In genomic region chr1:149533651-149534050, GRCm38 (mm10) we compare ENCODE assay signal across 24 mouse cellular contexts.
DNase-seq lines count a peak whose midpoint lies in the region; ATAC-seq and TF ChIP-seq lines count a peak whose summit lies in the region.
"Had no signal": no experiment of that assay in that cellular context is flagged by ENCODE, and none has a peak within 500 bp of the region (broad histone marks: within the 10 kb centered on the region; RNA-seq: fewer than 3 reads in every experiment).

No protein-coding gene starts in this region.

- no peaks in the 10 kb centered on the region for H3K4me1 ChIP-seq in forebrain, embryonic 11.5 days (replicated peaks; ENCODE audit: control insufficient read depth, insufficient read depth, low read length)
- H3K4me1 ChIP-seq in forebrain, embryonic 12.5 days: no peaks in the 10 kb centered on the region
- H3K4me1 ChIP-seq: embryonic facial prominence, embryonic 12.5 days; embryonic facial prominence, embryonic 15.5 days had no signal

- H3K27me3 ChIP-seq in forebrain, embryonic 11.5 days (ENCODE audit: control insufficient read depth, insufficient read depth, low read length): no peaks in the 10 kb centered on the region
- H3K27me3 ChIP-seq in forebrain, embryonic 12.5 days: no peaks in the 10 kb centered on the region
- H3K27me3 ChIP-seq: embryonic facial prominence, embryonic 12.5 days; embryonic facial prominence, embryonic 15.5 days; Patski had no signal

- no peak for DNase-seq in forebrain, embryonic 11.5 days (ENCODE audit: low spot score)
- peak; percentile 93 for DNase-seq in Muller cell, postnatal 12 days (ENCODE audit: inconsistent ontology term)
- DNase-seq in brain, embryonic 14.5 days (ENCODE audit: low read depth): peak; percentile 31
- peak; percentile 27 for DNase-seq in retina, postnatal 1 day
- no peak for DNase-seq in heart, adult 18-20 months
- DNase-seq in layer of hippocampus, adult 8-10 months (ENCODE audit: low spot score in 2 of 2): no peak
- DNase-seq: adrenal gland, adult 8-10 months; adrenal gland, postnatal 14 days; adrenal gland, postnatal 36 days; cerebellum, adult 11 months; cerebellum, adult 18-20 months; cerebellum, adult 8-10 months; cerebellum, adult 9-11 months; cerebellum, postnatal 14 days; cerebellum, postnatal 36 days; embryo, embryonic 11 days had no signal

- WGBS in forebrain, embryonic 11.5 days: 38% methylated on average over 3 of the region's 3 CpGs
- WGBS in forebrain, embryonic 12.5 days: 33% methylated on average over 3 of the region's 3 CpGs

- H3K4me3 ChIP-seq in forebrain, embryonic 11.5 days (ENCODE audit: low read depth, low read length): no peak overlapping the region
- no peak overlapping the region for H3K4me3 ChIP-seq in forebrain, embryonic 12.5 days (replicated peaks)
- H3K4me3 ChIP-seq: embryonic facial prominence, embryonic 12.5 days; embryonic facial prominence, embryonic 15.5 days; erythroblast, embryonic 14.5 days; forebrain, embryonic 10.5 days had no signal

- H3K27ac ChIP-seq in forebrain, embryonic 11.5 days (ENCODE audit: low read depth, low read length): no peak overlapping the region
- no peak overlapping the region for H3K27ac ChIP-seq in forebrain, embryonic 12.5 days
- H3K27ac ChIP-seq: embryonic facial prominence, embryonic 12.5 days; embryonic facial prominence, embryonic 15.5 days; forebrain, embryonic 10.5 days had no signal

- no peaks in the 10 kb centered on the region for H3K9me3 ChIP-seq in forebrain, embryonic 11.5 days (ENCODE audit: control insufficient read depth, low read length)
- no peaks in the 10 kb centered on the region for H3K9me3 ChIP-seq in forebrain, embryonic 12.5 days
- H3K9me3 ChIP-seq: embryonic facial prominence, embryonic 12.5 days; embryonic facial prominence, embryonic 15.5 days; forebrain, embryonic 10.5 days had no signal

- no peak overlapping the region for H3K4me2 ChIP-seq in forebrain, embryonic 11.5 days (ENCODE audit: low read depth, low read length, severe bottlenecking)
- H3K4me2 ChIP-seq in forebrain, embryonic 12.5 days: no peak overlapping the region
- H3K4me2 ChIP-seq: embryonic facial prominence, embryonic 12.5 days; embryonic facial prominence, embryonic 15.5 days had no signal

- H3K9ac ChIP-seq in forebrain, embryonic 11.5 days (ENCODE audit: low read length): no peak overlapping the region
- H3K9ac ChIP-seq in forebrain, embryonic 12.5 days: no peak overlapping the region
- H3K9ac ChIP-seq: embryonic facial prominence, embryonic 12.5 days; embryonic facial prominence, embryonic 15.5 days had no signal

- no peaks in the 10 kb centered on the region for H3K36me3 ChIP-seq in forebrain, embryonic 11.5 days (ENCODE audit: control insufficient read depth, insufficient read depth, low read length)
- no peaks in the 10 kb centered on the region for H3K36me3 ChIP-seq in forebrain, embryonic 12.5 days (replicated peaks)
- H3K36me3 ChIP-seq: embryonic facial prominence, embryonic 12.5 days; embryonic facial prominence, embryonic 15.5 days; forebrain, embryonic 10.5 days had no signal

- TF ChIP-seq POLR2A in brain, embryonic 14.5 days (IDR thresholded peaks at IDR 0.05; ENCODE audit: borderline replicate concordance, extremely low read depth, insufficient read depth, insufficient read length, poor library complexity, severe bottlenecking): no peak

- no peak for TF ChIP-seq CTCF in brain, embryonic 14.5 days (IDR thresholded peaks at IDR 0.05; ENCODE audit: borderline replicate concordance, extremely low read depth, insufficient read depth, insufficient read length)

- peak; percentile 67; the same call in 1 of the 2 replicates for ATAC-seq in forebrain, embryonic 11.5 days (replicated peaks; ENCODE audit: low FRiP score)
- no peak for ATAC-seq in forebrain, embryonic 12.5 days (ENCODE audit: low FRiP score)
- ATAC-seq: activated CD4-positive, CD25-positive, alpha-beta regulatory T cell, adult 4 months; forebrain, embryonic 16.5 days; Patski had no signal

Comparison
In these comparisons a context has a peak if more than half of its experiments do, and no peak if none do; other contexts are left out.
1. DNase-seq: peak in Muller cell, postnatal 12 days (single experiment), brain, embryonic 14.5 days (single experiment) and retina, postnatal 1 day (single experiment); none in forebrain, embryonic 11.5 days (single experiment), heart, adult 18-20 months (0 of 2) and layer of hippocampus, adult 8-10 months (0 of 2).